In the genomic region with DNA sequence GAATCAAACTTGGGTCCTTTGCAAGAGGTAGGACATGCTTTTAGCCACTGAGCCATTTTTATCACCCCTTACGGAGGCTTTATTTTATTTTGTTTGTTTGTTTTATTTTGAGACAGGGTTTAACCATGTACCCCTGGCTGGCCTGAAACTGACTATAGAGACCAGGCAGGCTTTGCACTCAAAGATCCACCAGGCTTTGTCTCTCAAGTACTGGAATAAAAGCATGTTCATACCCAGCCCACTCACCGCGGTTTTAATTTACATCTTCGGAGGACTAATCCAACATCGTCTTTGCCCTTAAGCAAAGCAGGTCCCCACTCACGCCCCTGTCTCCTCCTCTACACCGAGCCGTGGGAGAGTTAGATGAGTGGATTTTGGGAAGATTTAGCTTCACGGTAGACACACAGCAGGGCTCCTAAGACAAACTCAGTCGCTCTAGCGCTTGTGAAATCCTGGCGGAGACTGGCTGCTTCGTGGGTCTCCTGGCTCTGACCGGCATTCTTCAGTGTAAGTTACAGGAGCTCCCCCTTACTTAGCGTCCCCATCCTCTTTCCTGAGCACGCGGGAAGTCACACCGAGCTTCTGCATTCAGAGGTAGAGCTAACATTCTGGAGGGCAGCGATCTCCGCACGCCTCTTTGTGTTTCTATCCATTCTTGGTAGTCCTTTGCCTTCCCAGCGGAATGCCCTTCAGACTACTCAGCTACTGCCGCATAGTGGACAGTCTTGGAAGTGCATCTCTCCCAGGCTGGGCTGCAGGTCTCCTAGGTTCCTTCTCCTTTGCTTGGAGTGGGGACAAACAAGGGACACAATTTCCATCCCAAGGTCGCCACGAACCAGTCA, we compare ENCODE assay signal across 7 mouse cellular contexts. TPM values are rescaled to one million over a fixed set of nuclear protein-coding genes. Genes with fewer than 3 reads are reported as not detected.
DNase-seq lines count a peak whose midpoint lies in the region; ATAC-seq lines count a peak whose summit lies in the region.

No protein-coding gene starts in this region.

- H3K27ac ChIP-seq in midbrain, embryonic 11.5 days (ENCODE audit: low read depth, low read length): peak overlapping the region; percentile 71; the same call in 1 of the 2 replicates

- peak overlapping the region; percentile 93 for H3K9ac ChIP-seq in midbrain, embryonic 11.5 days (ENCODE audit: low read length)

- peaks cover 6% of the 10 kb centered on the region for H3K4me1 ChIP-seq in midbrain, embryonic 11.5 days (ENCODE audit: control insufficient read depth, insufficient read depth, low read length)

- peak overlapping the region; percentile 71 for H3K4me2 ChIP-seq in midbrain, embryonic 11.5 days

- WGBS in midbrain, embryonic 11.5 days: 3% methylated on average over 25 of the region's 25 CpGs

- no peaks in the 10 kb centered on the region for H3K36me3 ChIP-seq in midbrain, embryonic 11.5 days (ENCODE audit: control insufficient read depth, insufficient read depth, low read length)

- no peaks in the 10 kb centered on the region for H3K9me3 ChIP-seq in midbrain, embryonic 11.5 days (ENCODE audit: control insufficient read depth, low read length)

- no peaks in the 10 kb centered on the region for H3K27me3 ChIP-seq in midbrain, embryonic 11.5 days (ENCODE audit: control insufficient read depth, insufficient read depth, low read length)

- peak overlapping the region; percentile 52 for H3K4me3 ChIP-seq in midbrain, embryonic 11.5 days (ENCODE audit: low read depth, low read length)

- peak; percentile 76 to 80 for DNase-seq in adrenal gland, adult 18-20 months (ENCODE audit: low spot score in 2 of 2)
- peak; percentile 89 to 93 for DNase-seq in cerebellum, postnatal 25 days
- DNase-seq in gastrocnemius, adult 18-20 months (ENCODE audit: low spot score): peak; percentile 84
- DNase-seq in induced T-regulatory cell, adult 2 months (ENCODE audit: low read depth): peak; percentile 80
- DNase-seq in left cerebral cortex, postnatal 4 days: peak; percentile 86
- peak; percentile 99 for DNase-seq in midbrain, embryonic 11.5 days (ENCODE audit: low spot score, missing footprints)
- DNase-seq in skeletal muscle tissue, adult 2 months (ENCODE audit: low read depth, low spot score): peak; percentile 76

- peak; percentile 77 for ATAC-seq in midbrain, embryonic 11.5 days (ENCODE audit: low FRiP score)

- intact Hi-C loops in left cerebral cortex, postnatal 4 days (cut with DNase I): loop anchor here (5.0 kb wide), 1 partner anchor 37 kb away; a partner anchor contains a TSS

RNA-seq across cellular contexts. Expression of a gene that starts 9.7 kb away (rescaled TPM):
- not detected for total RNA-seq in adrenal gland, adult 18-20 months (2021)
- total RNA-seq in gastrocnemius, adult 18-20 months (2021): not detected
- not detected for total RNA-seq in left cerebral cortex, postnatal 4 days (2021)
- polyA plus RNA-seq in midbrain, embryonic 11.5 days (2014; fragmentation: Nextera tagmentation; extraction: Ambion mirVana): 0.48 TPM in 1 of 2 replicates, not detected in the other

RNA-seq across cellular contexts. Expression of a gene that starts 37.2 kb away (rescaled TPM):
- total RNA-seq in adrenal gland, adult 18-20 months (2021): 10 to 100 TPM; 41.0 to 41.4 TPM
- total RNA-seq in gastrocnemius, adult 18-20 months (2021): 10 to 100 TPM; 65.0 to 70.8 TPM
- total RNA-seq in left cerebral cortex, postnatal 4 days (2021): 100 to 1,000 TPM; 272 to 284 TPM
- polyA plus RNA-seq in midbrain, embryonic 11.5 days (2014; fragmentation: Nextera tagmentation; extraction: Ambion mirVana): 43.3 and 49.3 TPM in 2 replicates

RNA-seq across cellular contexts. Expression of a gene that starts 37.8 kb away (rescaled TPM):
- 100 to 1,000 TPM; 104 to 109 TPM for total RNA-seq in adrenal gland, adult 18-20 months (2021)
- total RNA-seq in gastrocnemius, adult 18-20 months (2021): 100 to 1,000 TPM; 119 to 165 TPM
- total RNA-seq in left cerebral cortex, postnatal 4 days (2021): 10 to 100 TPM; 49.2 to 55.7 TPM
- 111 and 114 TPM in 2 replicates for polyA plus RNA-seq in midbrain, embryonic 11.5 days (2014; fragmentation: Nextera tagmentation; extraction: Ambion mirVana)

Comparison
In these comparisons a context has a peak if more than half of its experiments do, and no peak if none do; other contexts are left out.
1. Peak in every context shown above with its lines: DNase-seq, ATAC-seq, H3K4me3 ChIP-seq and H3K27ac ChIP-seq.